Mouse (Mus musculus) frontal cortex, adult 2 months (tissue): ENCODE results near the gene Prps1l1. TPM values are rescaled to one million over a fixed set of nuclear protein-coding genes. Genes with fewer than 3 reads are reported as not detected.
A peak's percentile ranks its signal among the peaks of the same experiment; 100 is the strongest.

ENCODE experiments used
- DNase-seq, 2 experiments: peaks; one replicate each; pipeline ENCODE4 v3.0.0; 2022; ENCODE audit warnings: low spot score in 1 of 2; ENCODE audit errors: extremely low spot score in 1 of 2
- polyA plus RNA-seq: library from polyadenylated mRNA; depleted of rRNA; stranded (reverse); fragments of >200 nt; gene quantifications from 2 replicates; pipeline ENCODE4 v1.2.3, GENCODE M21; 2012; rRNA removed

Gene Prps1l1
- not detected in 2 replicates for polyA plus RNA-seq

- no peak for DNase-seq
Measured at GRCm38 (mm10) chr12:34984461-34984860, at the start of gene Prps1l1. Gene Prps1l1, plus strand, starts transcription at chr12:34984761.

- no peak for DNase-seq
Measured at GRCm38 (mm10) chr12:34937918-34938317, 46.6 kb upstream of the Prps1l1 start.

- no peak for DNase-seq
Measured at GRCm38 (mm10) chr12:34949066-34949706, 35.4 kb upstream of the Prps1l1 start.

GRCm38 (mm10) chr12:34975991-34976390 lies 8.6 kb upstream of the Prps1l1 start:
- DNase-seq = no peak

GRCm38 (mm10) chr12:34985865-34986264 lies 1.3 kb downstream of the Prps1l1 start:
- DNase-seq = no peak

- DNase-seq = no peak
Measured at GRCm38 (mm10) chr12:34989537-34990200, 5.1 kb downstream of the Prps1l1 start.

GRCm38 (mm10) chr12:34990387-34990786 lies 5.8 kb downstream of the Prps1l1 start:
- DNase-seq = no peak

- DNase-seq = no peak
Measured at GRCm38 (mm10) chr12:34991900-34992299, 7.3 kb downstream of the Prps1l1 start.

- no peak for DNase-seq
Measured at GRCm38 (mm10) chr12:34997597-34998182, 13.1 kb downstream of the Prps1l1 start.

- DNase-seq = no peak
Measured at GRCm38 (mm10) chr12:34998778-34999467, 14.4 kb downstream of the Prps1l1 start.

GRCm38 (mm10) chr12:35000323-35000722 lies 15.8 kb downstream of the Prps1l1 start:
- no peak for DNase-seq

GRCm38 (mm10) chr12:35005748-35006147 lies 21.2 kb downstream of the Prps1l1 start:
- DNase-seq = peak in 1 of 2 experiments; percentile 12

- no peak for DNase-seq
Measured at GRCm38 (mm10) chr12:35007851-35008250, 23.3 kb downstream of the Prps1l1 start.

GRCm38 (mm10) chr12:35008340-35009137 lies 24.0 kb downstream of the Prps1l1 start:
- peak; percentile 16 to 67 for DNase-seq

GRCm38 (mm10) chr12:35011462-35011861 lies 26.9 kb downstream of the Prps1l1 start:
- no peak for DNase-seq

GRCm38 (mm10) chr12:35013950-35014349 lies 29.4 kb downstream of the Prps1l1 start:
- no peak for DNase-seq

- DNase-seq = peak in 1 of 2 experiments; percentile 75
Measured at GRCm38 (mm10) chr12:35016056-35016455, 31.5 kb downstream of the Prps1l1 start.

- DNase-seq = no peak
Measured at GRCm38 (mm10) chr12:35016481-35017250, 32.1 kb downstream of the Prps1l1 start.

- no peak for DNase-seq
Measured at GRCm38 (mm10) chr12:35018679-35019237, 34.2 kb downstream of the Prps1l1 start.
